Mouse (Mus musculus) midbrain, embryonic 12.5 days (tissue): Measurements from ENCODE around the gene Csmd2. TPM values are rescaled to one million over a fixed set of nuclear protein-coding genes. Genes with fewer than 3 reads are reported as not detected.

Experiments used
- ATAC-seq: fragments of 200-750 bp; cut with Nextera tagmentation; 2 replicates; pipeline ENCODE4 v1.8.0; 2017; ENCODE audit warnings: low read depth, moderate TSS enrichment, moderate library complexity; ENCODE audit not compliant: low FRiP score
- H3K27ac ChIP-seq: fragments of 300-500 bp; sonication (generic); replicated peaks from 2 replicates; pipeline ENCODE4 v1.5.1; 2016; ENCODE audit warnings: mild to moderate bottlenecking
- H3K27me3 ChIP-seq: fragments of 300-500 bp; sonication (generic); 2 replicates; pipeline ENCODE4 v1.6.1; 2016; ENCODE audit warnings: mild to moderate bottlenecking
- H3K36me3 ChIP-seq: fragments of 300-500 bp; sonication (generic); 2 replicates; pipeline ENCODE4 v1.6.1; 2016
- H3K4me1 ChIP-seq: fragments of 300-500 bp; sonication (generic); 2 replicates; pipeline ENCODE4 v1.6.1; 2016
- H3K4me2 ChIP-seq: fragments of 300-500 bp; sonication (generic); replicated peaks from 2 replicates; pipeline ENCODE4 v1.6.1; 2016; ENCODE audit warnings: mild to moderate bottlenecking, moderate library complexity
- H3K4me3 ChIP-seq: fragments of 300-500 bp; sonication (generic); 2 replicates; pipeline ENCODE4 v1.5.1; 2016; ENCODE audit warnings: mild to moderate bottlenecking
- H3K9ac ChIP-seq: fragments of 300-500 bp; sonication (generic); replicated peaks from 2 replicates; pipeline ENCODE4 v1.6.1; 2016; ENCODE audit warnings: mild to moderate bottlenecking, moderate library complexity
- H3K9me3 ChIP-seq: fragments of 300-500 bp; sonication (generic); 2 replicates; pipeline ENCODE4 v1.6.1; 2016; ENCODE audit warnings: mild to moderate bottlenecking
- WGBS: fragments of 180-500 bp; shearing (Covaris S2); methylation state at CpG from one replicate; pipeline ENCODE4 v1.1.7; 2016; 5-methylcytosine and 5-hydroxymethylcytosine counted together
- polyA plus RNA-seq: library from polyadenylated mRNA; unstranded; fragments of >200 nt; fragmentation: Nextera tagmentation; extraction: Ambion mirVana; gene quantifications from 2 replicates; pipeline ENCODE4 v1.2.1, GENCODE M21; 2016

Gene Csmd2
- polyA plus RNA-seq, 1 experiment from 2014 or later = 5.6 TPM

- Histone ChIP-seq H3K4me2 (no peak overlapping the region), H3K9me3 (0 out of 2 replicates have a peak, but pooled peaks cover 2% of the 10 kb centered on the region), H3K4me3 (no peak overlapping the region), H3K36me3 (no peaks in the 10 kb centered on the region), H3K27ac (no peak overlapping the region), H3K9ac (no peak overlapping the region), H3K4me1 (no peaks in the 10 kb centered on the region), H3K27me3 (no peaks in the 10 kb centered on the region)
- WGBS = 77% methylated on average over 9 of the region's 9 CpGs
- ATAC-seq = no peak
These were observed 419.6 kb downstream of the Csmd2 start for GRCm38 (mm10) chr4:128407084-128407845.

GRCm38 (mm10) chr4:128411941-128412630 lies 424.4 kb downstream of the Csmd2 start:
- Histone ChIP-seq H3K36me3 (no peaks in the 10 kb centered on the region), H3K9me3 (no peaks in the 10 kb centered on the region), H3K27ac (no peak overlapping the region), H3K9ac (no peak overlapping the region), H3K27me3 (no peaks in the 10 kb centered on the region), H3K4me3 (no peak overlapping the region), H3K4me1 (peaks cover 10% of the 10 kb centered on the region), H3K4me2 (no peak overlapping the region)
- WGBS = 78% methylated on average over 7 of the region's 7 CpGs
- ATAC-seq = no peak

GRCm38 (mm10) chr4:128414741-128415140 lies 427.1 kb downstream of the Csmd2 start:
- no peaks in the 10 kb centered on the region for H3K9me3 ChIP-seq
- no peak overlapping the region for H3K4me3 ChIP-seq
- H3K36me3 ChIP-seq = no peaks in the 10 kb centered on the region
- H3K27ac ChIP-seq = no peak overlapping the region
- H3K9ac ChIP-seq = no peak overlapping the region
- H3K27me3 ChIP-seq = no peaks in the 10 kb centered on the region
- H3K4me1 ChIP-seq = peaks cover 13% of the 10 kb centered on the region
- ATAC-seq = no peak
- H3K4me2 ChIP-seq = no peak overlapping the region
- WGBS = 89% methylated on average over 2 of the region's 2 CpGs

- Histone ChIP-seq H3K4me1 (peaks cover 30% of the 10 kb centered on the region), H3K9ac (no peak overlapping the region), H3K9me3 (no peaks in the 10 kb centered on the region), H3K27ac (no peak overlapping the region), H3K27me3 (no peaks in the 10 kb centered on the region), H3K4me3 (no peak overlapping the region), H3K4me2 (no peak overlapping the region), H3K36me3 (no peaks in the 10 kb centered on the region)
- WGBS = 64% methylated on average over 7 of the region's 7 CpGs
- ATAC-seq = peak; percentile 74
These were observed 432.4 kb downstream of the Csmd2 start for GRCm38 (mm10) chr4:128419988-128420617.

- no peak overlapping the region for H3K4me3 ChIP-seq
- H3K4me1 ChIP-seq = peaks cover 26% of the 10 kb centered on the region
- H3K4me2 ChIP-seq = no peak overlapping the region
- H3K36me3 ChIP-seq = no peaks in the 10 kb centered on the region
- no peaks in the 10 kb centered on the region for H3K9me3 ChIP-seq
- H3K27ac ChIP-seq = no peak overlapping the region
- ATAC-seq = no peak
- WGBS = 43% methylated on average over 4 of the region's 4 CpGs
- H3K27me3 ChIP-seq = no peaks in the 10 kb centered on the region
- H3K9ac ChIP-seq = no peak overlapping the region
These were observed 434.8 kb downstream of the Csmd2 start for GRCm38 (mm10) chr4:128422486-128422885.

GRCm38 (mm10) chr4:128425339-128425738 lies 437.7 kb downstream of the Csmd2 start:
- no peaks in the 10 kb centered on the region for H3K27me3 ChIP-seq
- H3K4me1 ChIP-seq = peaks cover 38% of the 10 kb centered on the region
- no peak overlapping the region for H3K4me2 ChIP-seq
- H3K36me3 ChIP-seq = no peaks in the 10 kb centered on the region
- ATAC-seq = no peak
- no peaks in the 10 kb centered on the region for H3K9me3 ChIP-seq
- H3K9ac ChIP-seq = no peak overlapping the region
- WGBS = 83% methylated on average over 2 of the region's 2 CpGs
- H3K4me3 ChIP-seq = no peak overlapping the region
- no peak overlapping the region for H3K27ac ChIP-seq

GRCm38 (mm10) chr4:128427261-128428030 lies 439.8 kb downstream of the Csmd2 start:
- Histone ChIP-seq H3K9me3 (no peaks in the 10 kb centered on the region), H3K27me3 (no peaks in the 10 kb centered on the region), H3K27ac (no peak overlapping the region), H3K9ac (no peak overlapping the region), H3K4me1 (peaks cover 27% of the 10 kb centered on the region), H3K4me2 (no peak overlapping the region), H3K4me3 (no peak overlapping the region), H3K36me3 (no peaks in the 10 kb centered on the region)
- WGBS = 93% methylated on average over 14 of the region's 14 CpGs
- no peak for ATAC-seq

GRCm38 (mm10) chr4:128428303-128429107 lies 440.8 kb downstream of the Csmd2 start:
- Histone ChIP-seq H3K4me3 (no peak overlapping the region), H3K9ac (no peak overlapping the region), H3K4me1 (peaks cover 20% of the 10 kb centered on the region), H3K27me3 (no peaks in the 10 kb centered on the region), H3K9me3 (no peaks in the 10 kb centered on the region), H3K4me2 (peak overlapping the region; percentile 25), H3K36me3 (no peaks in the 10 kb centered on the region), H3K27ac (peak overlapping the region; percentile 35)
- 43% methylated on average over 18 of the region's 18 CpGs for WGBS
- ATAC-seq = peak; percentile 72; the same call in 1 of the 2 replicates

GRCm38 (mm10) chr4:128429591-128429990 lies 441.9 kb downstream of the Csmd2 start:
- H3K4me1 ChIP-seq = peaks cover 20% of the 10 kb centered on the region
- 83% methylated on average over 8 of the region's 8 CpGs for WGBS

GRCm38 (mm10) chr4:128440550-128440949 lies 452.9 kb downstream of the Csmd2 start:
- Histone ChIP-seq H3K9ac (no peak overlapping the region), H3K4me1 (0 out of 2 replicates have a peak, but pooled peaks cover under 1% of the 10 kb centered on the region), H3K4me3 (no peak overlapping the region), H3K27me3 (no peaks in the 10 kb centered on the region), H3K36me3 (no peaks in the 10 kb centered on the region), H3K27ac (no peak overlapping the region), H3K4me2 (no peak overlapping the region), H3K9me3 (no peaks in the 10 kb centered on the region)
- no peak for ATAC-seq
- 88% methylated on average over 6 of the region's 6 CpGs for whole genome bisulfite sequencing

More at GRCm38 (mm10) chr4:128429591-128429990, 441.9 kb downstream of the Csmd2 start:
- Histone ChIP-seq H3K4me3 (no peak overlapping the region), H3K27ac (no peak overlapping the region), H3K9ac (no peak overlapping the region), H3K9me3 (no peaks in the 10 kb centered on the region), H3K36me3 (no peaks in the 10 kb centered on the region), H3K27me3 (no peaks in the 10 kb centered on the region), H3K4me2 (no peak overlapping the region)
- ATAC-seq = peak; percentile 16; the same call in 1 of the 2 replicates

- H3K4me2 ChIP-seq = no peak overlapping the region
- 0 out of 2 replicates have a peak, but pooled peaks cover 5% of the 10 kb centered on the region for H3K4me1 ChIP-seq
- no peaks in the 10 kb centered on the region for H3K27me3 ChIP-seq
- no peak overlapping the region for H3K4me3 ChIP-seq
- no peaks in the 10 kb centered on the region for H3K9me3 ChIP-seq
- no peak overlapping the region for H3K9ac ChIP-seq
- H3K27ac ChIP-seq = no peak overlapping the region
- no peak for ATAC-seq
- WGBS = 90% methylated on average over 2 of the region's 2 CpGs
- H3K36me3 ChIP-seq = no peaks in the 10 kb centered on the region
These were observed 453.6 kb downstream of the Csmd2 start for GRCm38 (mm10) chr4:128441228-128441627.
